Mouse (Mus musculus): ENCODE data around the gene Arhgdia.

Gene Arhgdia

DNA sequence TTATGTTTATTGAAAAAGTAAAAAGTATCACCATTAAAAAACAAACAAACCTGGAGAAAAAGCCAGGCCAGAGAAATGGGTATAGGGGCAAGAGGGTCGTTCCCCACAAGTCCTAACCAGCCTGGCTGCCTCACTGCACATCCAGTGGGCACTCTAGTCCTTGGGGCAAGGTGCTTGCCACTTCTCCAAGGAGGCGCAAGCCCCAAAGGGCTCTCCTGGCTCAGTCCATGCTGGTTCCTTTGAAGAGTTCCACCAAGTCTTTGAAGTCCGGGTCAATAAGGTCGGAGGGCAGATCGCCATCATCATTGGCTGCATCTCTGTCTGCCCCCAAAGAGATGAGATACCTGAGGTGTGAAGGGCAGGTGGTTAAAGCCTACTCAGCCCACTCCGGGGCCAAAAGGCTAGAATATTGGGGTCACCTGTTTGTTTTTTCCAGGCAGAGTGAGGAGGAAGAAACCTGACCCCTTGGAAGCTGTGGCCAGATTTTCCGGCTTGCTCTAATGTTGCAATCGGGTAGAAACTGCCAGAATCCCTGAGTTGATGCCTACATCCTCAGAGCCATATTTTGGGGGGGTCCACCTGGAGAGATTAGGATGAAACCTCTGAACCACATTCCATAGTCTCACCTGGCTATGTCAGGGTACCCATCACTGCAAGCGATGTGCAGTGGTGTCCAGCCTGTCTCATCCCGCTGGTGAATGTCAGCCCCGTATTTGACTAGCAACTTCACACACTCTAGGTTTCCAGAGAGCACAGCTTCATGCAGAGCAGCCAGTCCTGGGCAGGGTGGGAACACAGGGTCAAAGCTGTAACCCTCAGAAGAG lies 31.2 kb downstream of the Arhgdia start:
- peak; percentile 38 for DNase-seq

DNA sequence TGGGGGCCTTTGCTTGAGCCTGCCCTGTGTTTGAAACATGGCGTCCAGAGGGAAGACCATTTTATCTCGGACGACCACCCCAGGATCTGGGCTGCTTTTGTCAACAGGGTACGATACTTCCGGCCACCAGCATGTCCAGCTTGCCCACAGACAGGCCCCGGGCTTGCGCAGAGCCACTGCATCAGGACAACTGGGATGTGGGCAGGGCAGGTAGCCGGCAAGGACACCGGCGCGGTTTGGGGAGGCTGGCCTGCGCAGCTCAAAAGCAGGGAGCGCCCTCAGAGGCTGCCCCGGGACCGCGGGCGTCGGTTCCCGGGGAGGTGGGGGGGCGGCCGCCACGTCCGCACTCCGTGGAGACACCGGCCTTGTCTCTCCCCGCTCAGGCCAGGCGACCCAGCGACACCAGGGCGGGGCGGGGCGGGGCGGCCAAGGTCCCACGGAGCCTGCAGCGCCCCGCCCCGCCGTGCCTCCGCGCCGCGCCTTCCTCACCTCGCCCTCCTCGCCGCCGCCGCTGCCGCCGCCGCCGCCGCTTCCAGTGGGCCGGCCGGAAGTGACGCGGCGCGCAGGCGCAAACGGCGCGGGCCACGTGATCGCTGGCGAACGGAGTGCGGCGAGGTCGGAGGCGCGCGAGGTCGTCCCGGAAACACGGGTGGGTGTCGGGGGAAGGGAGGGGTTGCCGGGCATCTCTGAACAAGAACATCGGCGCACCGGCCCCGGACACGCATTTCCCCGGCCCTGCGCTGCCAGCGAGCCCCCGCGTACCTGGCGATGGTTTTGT lies 32.1 kb downstream of the Arhgdia start, which contains the start of gene Mcrip1:
Gene Mcrip1, minus strand, starts transcription at position 560 of the 778 bp plus-strand sequence.
- peak; percentile 93 for DNase-seq

DNA sequence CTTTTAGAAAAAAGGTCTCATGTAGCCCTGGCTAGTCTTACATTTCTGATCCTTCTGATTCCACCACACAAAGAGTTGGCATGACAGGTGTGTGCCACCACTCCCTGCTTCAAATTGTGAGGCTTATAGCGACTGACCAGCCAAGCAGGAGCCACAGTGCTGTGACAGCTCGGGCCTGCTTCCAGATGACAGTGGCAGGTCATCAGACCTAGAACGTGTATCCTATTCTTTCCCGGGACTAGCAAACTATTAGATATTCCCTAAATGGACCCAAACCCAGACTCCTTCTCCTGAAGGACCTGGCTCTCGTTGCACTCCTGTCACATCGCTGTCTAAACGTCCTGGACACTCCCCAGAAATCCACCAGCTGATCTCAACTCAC lies 32.6 kb downstream of the Arhgdia start:
- DNase-seq, result peak; percentile 20

DNA sequence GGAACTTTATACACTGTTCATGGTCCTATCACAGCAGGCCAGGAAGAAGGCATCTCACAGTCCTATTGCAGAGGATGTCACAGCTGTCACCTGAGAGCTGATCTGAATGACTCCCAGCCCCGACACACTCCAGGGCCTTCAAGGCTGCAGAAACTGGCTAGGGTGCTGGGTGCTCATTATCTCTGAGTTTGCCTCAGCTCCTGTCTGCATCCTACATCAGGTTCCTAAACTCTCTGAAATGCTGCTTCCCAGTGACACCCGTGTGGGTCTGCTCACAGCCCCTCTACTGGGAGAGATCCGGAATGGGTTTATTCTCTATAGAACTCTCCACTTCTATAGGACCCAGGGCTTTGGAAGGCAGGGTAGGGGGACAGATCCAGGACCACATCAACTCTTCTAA lies 33.2 kb downstream of the Arhgdia start:
- no peak for DNase-seq

DNA sequence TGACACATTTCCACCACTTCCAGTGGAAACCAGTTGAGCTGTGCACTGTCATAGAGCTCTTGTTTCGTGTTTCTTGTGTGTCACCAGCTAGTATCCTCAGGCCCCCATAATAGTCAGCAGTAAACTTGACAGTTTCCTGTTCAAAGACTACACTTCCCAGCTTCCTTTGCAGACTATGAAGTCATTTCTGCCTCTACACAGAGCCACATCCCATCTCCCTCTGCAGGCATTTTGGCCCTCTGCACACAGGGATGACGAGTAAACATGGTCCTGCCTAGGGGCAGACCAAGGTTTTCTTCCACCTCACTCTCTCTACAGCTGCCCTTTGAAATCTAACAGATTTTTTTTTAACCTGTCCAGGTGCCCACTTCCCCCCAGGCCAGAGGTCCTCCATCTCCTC lies 34.0 kb downstream of the Arhgdia start:
- DNase-seq, result peak; percentile 30

DNA sequence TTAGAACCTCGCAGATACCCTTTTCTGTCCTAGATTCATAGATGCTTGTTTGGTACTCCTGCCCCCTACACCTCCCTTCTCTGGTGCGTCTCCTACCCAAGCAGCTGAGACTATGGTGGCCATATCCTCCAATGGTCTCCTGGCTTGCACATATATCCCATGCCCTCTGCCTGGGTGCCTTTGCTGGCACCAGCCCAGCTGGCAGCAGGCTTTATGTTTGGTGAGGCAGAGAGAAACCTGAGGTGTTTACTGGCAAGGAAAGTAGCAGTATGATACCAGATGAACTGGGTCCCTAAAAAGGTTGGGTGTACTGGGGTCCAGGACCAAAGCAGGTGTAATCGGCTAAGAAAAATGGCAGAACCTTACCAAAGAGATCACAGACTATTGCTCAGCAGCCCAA lies 35.5 kb downstream of the Arhgdia start:
- DNase-seq, result peak; percentile 43

DNA sequence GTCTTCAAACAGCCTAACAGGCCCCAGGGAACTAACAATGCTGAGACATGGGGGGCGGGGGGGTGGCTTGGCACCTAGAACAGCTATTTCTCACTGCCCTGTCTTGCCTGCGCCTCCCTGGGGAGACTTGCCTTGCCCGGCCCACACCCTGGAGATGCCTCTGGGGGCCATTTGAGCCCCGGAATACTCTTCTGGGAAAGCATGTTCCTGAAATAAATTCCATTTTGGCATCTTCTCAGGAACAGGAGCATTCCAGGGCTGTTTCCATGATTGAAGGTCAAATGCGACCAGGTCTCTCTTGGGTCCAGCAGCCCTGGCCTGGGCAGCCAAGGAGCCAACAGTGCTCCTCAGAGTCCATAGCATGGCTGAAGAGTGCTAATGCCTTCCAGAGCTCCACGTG lies 39.0 kb downstream of the Arhgdia start:
- peak; percentile 47 for DNase-seq

DNA sequence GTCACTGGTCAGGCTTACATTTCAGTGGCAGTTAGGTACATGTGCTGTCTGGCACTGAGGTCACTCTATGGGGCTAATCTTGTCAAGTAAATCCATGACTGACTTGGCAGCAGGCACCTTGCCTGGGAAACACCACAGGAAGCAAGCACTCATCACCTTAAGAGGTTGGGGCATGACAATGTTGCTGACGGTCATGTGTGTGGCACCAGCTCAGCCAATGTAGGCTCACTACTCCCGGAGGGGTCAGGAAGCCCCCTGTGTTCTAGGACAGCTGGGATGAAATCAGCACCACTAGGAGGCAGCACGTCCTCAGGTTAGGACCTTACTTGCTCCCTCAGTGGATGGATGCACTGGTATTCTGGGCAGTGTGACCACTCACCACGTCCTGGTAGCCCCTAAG lies 39.5 kb downstream of the Arhgdia start:
- DNase-seq, result peak; percentile 53

DNA sequence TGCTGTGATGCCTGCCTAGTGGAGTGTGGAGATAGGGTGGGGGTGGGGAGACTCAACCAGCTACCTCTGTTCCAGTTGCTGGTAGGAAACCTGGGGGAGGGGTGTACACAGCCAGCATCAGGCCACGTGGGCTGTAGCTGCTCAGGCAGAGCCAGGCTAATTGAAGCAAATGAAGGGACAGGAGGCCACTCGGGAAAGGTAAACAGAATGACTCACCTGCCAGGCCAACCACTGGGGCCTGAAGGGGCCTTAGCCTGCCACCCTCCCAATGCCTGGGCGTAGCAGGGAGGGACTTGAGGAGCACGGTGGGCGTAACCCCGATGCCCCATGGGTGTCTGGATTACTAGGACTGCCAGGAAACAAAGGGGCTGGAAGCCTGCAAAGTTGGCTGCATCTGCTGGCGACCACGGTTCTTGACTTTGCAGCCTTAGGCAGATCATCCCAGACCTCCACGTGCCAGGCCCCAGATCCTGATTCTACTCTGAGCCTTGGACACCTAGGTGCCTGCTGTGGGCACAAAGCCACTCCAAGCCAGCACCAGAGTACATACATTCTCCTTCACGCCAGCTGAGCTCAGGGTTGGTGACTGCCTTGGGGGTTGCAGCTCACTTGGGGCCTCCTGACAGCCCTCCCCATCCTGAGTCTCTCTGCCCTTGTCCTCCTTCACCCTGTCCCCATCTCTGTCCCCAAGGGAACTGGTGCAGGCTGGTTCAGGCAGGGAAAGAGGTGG lies 42.0 kb downstream of the Arhgdia start:
- DNase-seq, result peak; percentile 85

DNA sequence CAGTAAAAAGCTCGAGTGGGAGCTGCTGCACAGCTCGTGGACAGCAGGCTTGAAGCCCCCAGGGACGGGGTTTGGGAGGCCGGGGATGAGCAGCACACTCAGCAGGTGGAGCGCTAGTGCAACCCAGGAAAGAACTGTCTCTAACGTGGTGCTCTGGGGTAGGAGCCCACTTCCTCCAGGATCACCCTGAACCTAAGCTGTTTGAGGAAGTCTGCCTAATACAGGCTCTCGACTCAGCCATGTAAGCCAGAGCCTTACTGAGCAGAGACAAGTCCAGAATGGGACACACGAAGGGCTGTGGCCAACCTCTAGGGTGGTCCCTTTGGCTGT lies 42.5 kb downstream of the Arhgdia start:
- DNase-seq, result no peak

DNA sequence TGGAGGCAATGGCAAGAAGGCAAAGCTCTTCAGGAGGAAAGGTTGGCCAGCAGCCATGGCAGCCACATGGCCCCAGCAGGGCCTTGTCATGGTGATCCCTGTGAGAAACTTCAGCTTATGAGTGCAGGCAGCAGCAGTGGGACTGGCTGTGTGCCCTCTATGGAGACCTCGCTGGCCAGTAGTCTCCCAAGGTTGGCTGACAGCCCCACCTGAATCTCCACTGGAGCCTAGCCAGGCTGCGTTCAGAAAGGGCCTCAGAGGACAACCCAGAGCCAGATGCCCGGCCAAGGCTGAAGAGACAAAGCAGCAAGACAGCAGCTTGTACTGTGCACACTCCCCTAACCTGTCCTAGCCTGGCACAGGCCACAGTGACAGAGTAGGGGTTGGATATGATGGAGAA lies 42.9 kb downstream of the Arhgdia start:
- DNase-seq, result peak; percentile 89

DNA sequence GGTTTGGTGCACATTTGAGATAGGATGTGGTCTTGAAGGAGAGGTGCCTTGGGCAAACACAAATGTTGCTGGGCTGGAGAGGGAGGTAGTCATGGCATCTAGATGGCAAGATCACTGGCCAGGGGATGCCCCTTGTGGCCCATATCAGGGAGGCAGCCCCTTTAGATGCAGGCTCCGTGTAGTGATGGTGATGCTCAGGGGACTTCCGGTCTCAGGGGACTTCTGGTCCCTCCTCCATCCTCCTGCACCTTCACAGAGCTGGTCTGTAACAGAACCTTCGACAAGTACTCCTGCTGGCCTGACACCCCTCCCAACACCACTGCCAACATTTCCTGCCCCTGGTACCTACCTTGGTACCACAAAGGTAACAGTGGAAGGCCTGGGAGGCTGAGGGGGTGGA lies 45.6 kb downstream of the Arhgdia start:
- DNase-seq, result no peak

DNA sequence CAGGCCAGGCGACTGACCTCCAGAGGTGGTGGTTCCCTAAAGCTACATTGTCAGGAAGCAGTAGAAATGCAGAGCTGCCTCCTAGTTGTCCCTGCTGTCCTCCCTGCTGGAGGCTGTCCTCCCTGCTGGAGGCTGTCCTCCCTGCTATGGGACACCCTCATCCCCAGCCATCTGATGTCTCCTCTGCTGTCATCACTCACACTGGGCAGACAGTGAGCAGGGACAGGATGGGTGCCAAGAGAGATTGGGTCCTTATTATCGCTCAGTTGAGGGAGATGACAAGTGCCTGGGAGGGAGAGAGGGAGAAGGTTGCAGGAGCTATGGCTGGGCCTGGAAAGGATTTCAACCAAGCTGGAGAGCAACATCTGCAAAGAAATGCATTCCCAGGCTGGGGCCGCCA lies 46.3 kb downstream of the Arhgdia start:
- DNase-seq, result no peak

DNA sequence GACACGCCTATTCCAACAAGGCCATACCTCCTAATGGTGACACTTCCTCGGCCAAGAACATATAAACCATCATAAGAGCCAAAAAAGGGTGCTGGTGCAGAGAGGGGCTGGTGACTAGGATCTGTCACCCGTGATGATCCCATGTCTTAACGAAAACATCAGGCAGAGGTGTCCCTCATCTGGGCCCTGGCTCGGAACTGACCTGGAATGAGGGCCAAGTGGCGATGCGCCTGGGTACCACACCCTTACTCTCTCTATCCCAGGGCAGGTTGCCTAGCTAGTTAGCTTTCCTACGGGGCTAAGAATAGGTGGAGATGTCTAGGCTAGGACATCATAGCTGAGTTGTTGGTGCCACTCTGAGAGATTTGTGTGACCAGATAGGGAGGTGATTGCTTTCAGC lies 47.3 kb downstream of the Arhgdia start:
- DNase-seq, result no peak

DNA sequence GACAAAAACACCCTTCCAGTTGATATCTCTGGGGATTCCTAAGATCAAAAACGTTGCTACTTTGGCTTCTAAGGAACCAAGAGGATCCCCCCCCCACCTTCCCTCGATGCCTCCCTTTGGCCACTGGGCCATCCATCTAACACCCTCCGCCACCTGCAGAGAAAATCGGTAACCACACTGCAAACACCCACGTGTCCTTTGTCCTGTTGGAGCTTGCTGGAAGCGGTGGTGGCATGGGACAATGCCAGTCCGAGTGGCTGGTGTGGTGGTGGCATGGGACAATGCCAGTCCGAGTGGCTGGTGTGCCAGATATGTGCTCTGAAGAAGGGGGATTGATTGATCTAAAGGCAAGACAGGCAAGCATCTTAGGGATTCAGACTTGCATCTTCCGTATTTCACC lies 49.8 kb downstream of the Arhgdia start:
- peak; percentile 36 for DNase-seq

DNA sequence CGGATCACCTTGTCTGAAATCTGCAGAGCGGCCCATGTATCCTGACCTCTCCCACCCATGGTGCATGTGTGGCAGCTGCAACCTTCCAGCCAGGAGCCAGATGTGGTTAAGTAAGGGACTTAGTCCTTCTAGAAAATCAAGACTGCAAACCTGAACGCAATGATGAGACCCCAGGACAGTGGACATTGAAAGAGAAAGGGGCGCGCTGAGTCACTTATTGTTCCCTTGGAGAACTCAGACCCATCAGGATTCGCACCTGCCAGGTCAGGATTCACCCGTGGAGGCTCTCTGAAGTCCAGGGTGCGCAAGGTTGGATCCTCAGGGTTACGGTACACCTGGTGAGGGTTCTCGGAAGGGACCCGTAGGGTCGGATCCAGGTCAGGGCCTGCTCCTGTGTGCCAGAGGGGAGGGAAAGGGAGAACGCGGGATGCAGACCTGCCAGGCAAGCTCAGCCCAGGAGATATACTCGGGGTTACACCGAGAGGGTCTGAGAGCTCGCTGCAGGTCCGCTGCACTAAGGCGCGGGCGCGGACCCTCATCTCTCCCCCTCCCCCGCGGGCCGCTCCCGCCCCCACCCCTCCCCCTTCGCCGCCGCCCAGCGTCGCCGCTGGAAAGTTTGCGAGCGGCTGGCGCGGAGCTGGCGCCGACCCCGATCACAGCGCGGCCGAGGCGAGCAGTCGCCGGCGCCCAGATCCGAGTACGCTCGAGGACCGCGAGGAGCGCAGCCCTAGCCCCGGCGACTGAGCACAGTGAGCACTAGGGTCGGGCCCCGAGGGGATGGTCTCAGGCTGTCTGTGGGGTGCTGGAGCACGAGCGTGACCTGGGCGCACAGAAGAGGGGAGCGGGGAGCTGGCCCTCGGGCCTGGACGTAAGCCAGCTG lies 51.1 kb downstream of the Arhgdia start, which contains the start of gene Gcgr:
Gene Gcgr, plus strand, starts transcription at position 615 of the 880 bp plus-strand sequence.
- DNase-seq, result no peak

DNA sequence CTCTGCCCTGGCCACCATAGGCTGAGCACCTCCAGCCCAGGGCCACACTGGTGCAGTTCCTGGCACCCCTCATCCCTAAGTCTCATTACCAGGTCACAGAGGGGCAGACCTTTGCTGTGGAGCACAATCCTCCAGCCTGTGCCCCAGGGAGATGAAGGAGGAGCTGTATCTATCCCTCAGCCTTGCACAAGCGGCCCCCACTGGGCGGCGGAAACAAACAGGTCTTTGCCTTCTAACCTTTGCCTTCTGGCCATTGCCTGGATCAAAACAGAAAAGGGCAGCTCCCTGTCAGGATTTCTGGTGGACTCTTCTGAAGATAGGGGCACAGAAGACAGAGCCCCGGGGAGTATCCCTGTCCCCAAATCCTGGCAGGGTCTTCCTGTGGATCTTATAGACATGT lies 52.5 kb downstream of the Arhgdia start:
- DNase-seq, result peak; percentile 56

Measured in kidney, adult 9 months (tissue).